Mouse (Mus musculus) lung, adult 2 months (tissue): ENCODE measurements around the gene Arhgap23.

Experiments used
- CTCF ChIP-seq: fragments of 200-500 bp; IDR thresholded peaks from 2 replicates; pipeline ENCODE4 v1.5.1; 2011; ENCODE audit warnings: mild to moderate bottlenecking, low read length, control low read depth; ENCODE audit not compliant: insufficient read depth
- POLR2A ChIP-seq: fragments of 200-500 bp; IDR thresholded peaks from 2 replicates; pipeline ENCODE4 v1.6.1; 2011; ENCODE audit warnings: low read depth, mild to moderate bottlenecking, control low read depth, low read length, borderline replicate concordance; ENCODE audit errors: extremely low read depth

GRCm38 (mm10) chr11:97428726-97429077, 13.4 kb downstream of the Arhgap23 start:
- no peak for TF ChIP-seq POLR2A
- TF ChIP-seq CTCF: no peak
